Mouse (Mus musculus): ENCODE data around the gene Trmu. TPM values are rescaled to one million over a fixed set of nuclear protein-coding genes. Genes with fewer than 3 reads are reported as not detected.

Gene Trmu
- polyA plus RNA-seq, 1 experiment from 2014 or later: 49.1 TPM

GRCm38 (mm10) chr15:85928161-85928560 is 49.0 kb downstream of the Trmu start:
- Histone ChIP-seq H3K9ac (no peak overlapping the region), H3K36me3 (peaks cover 8% of the 10 kb centered on the region; the same call in 1 of the 2 replicates), H3K27me3 (no peaks in the 10 kb centered on the region), H3K4me1 (no peaks in the 10 kb centered on the region), H3K9me3 (no peaks in the 10 kb centered on the region), H3K27ac (no peak overlapping the region), H3K4me2 (no peak overlapping the region), H3K4me3 (no peak overlapping the region)
- WGBS: 86% methylated on average over 12 of the region's 12 CpGs
- no peak for ATAC-seq (ENCODE audit: insufficient number of reproducible peaks, low FRiP score, low TSS enrichment, low read depth)

GRCm38 (mm10) chr15:85935627-85936049 is 56.5 kb downstream of the Trmu start:
- Histone ChIP-seq H3K36me3 (peaks cover 9% of the 10 kb centered on the region; the same call in 1 of the 2 replicates), H3K4me3 (no peak overlapping the region), H3K9ac (no peak overlapping the region), H3K9me3 (no peaks in the 10 kb centered on the region), H3K27ac (no peak overlapping the region), H3K27me3 (no peaks in the 10 kb centered on the region), H3K4me2 (no peak overlapping the region), H3K4me1 (peaks cover 10% of the 10 kb centered on the region)
- 24% methylated on average over 5 of the region's 5 CpGs for WGBS
- no peak for ATAC-seq (ENCODE audit: insufficient number of reproducible peaks, low FRiP score, low TSS enrichment, low read depth)

Other genes with a start within 250 kb of the Trmu start
- 1.7 and 4.8 TPM in 2 replicates for gene Ppara, start 144.3 kb upstream of the Trmu start, polyA plus RNA-seq (2015; fragmentation: Nextera tagmentation; extraction: Ambion mirVana)
- gene Cdpf1, start 67.6 kb upstream of the Trmu start, polyA plus RNA-seq (2015; fragmentation: Nextera tagmentation; extraction: Ambion mirVana): 32.0 and 34.6 TPM in 2 replicates
- 0.14 and 0.24 TPM in 2 replicates for gene Pkdrej, start 57.6 kb upstream of the Trmu start, polyA plus RNA-seq (2015; fragmentation: Nextera tagmentation; extraction: Ambion mirVana)
- gene Ttc38, start 47.0 kb upstream of the Trmu start, polyA plus RNA-seq (2015; fragmentation: Nextera tagmentation; extraction: Ambion mirVana): 8.0 TPM in 2 replicates
- 19.5 and 19.6 TPM in 2 replicates for gene Gtse1, start 19.6 kb upstream of the Trmu start, polyA plus RNA-seq (2015; fragmentation: Nextera tagmentation; extraction: Ambion mirVana)
- gene Celsr1, start 154.5 kb downstream of the Trmu start, polyA plus RNA-seq (2015; fragmentation: Nextera tagmentation; extraction: Ambion mirVana): 2.7 and 3.6 TPM in 2 replicates
- gene Gramd4, start 178.4 kb downstream of the Trmu start, polyA plus RNA-seq (2015; fragmentation: Nextera tagmentation; extraction: Ambion mirVana): 15.6 and 22.0 TPM in 2 replicates

Data from limb, embryonic 15.5 days (tissue).